Mouse (Mus musculus) small intestine, adult 2 months (tissue): ENCODE results near the gene Rbm15. TPM values are rescaled to one million over a fixed set of nuclear protein-coding genes. Genes with fewer than 3 reads are reported as not detected.

Source experiments
- H3K27ac ChIP-seq: fragments of 200-500 bp; 2 replicates; pipeline ENCODE4 v1.5.1; 2012; ENCODE audit warnings: low read depth, low read length, control low read depth, inconsistent platforms; ENCODE audit not compliant: insufficient read depth
- H3K27me3 ChIP-seq: fragments of 200-500 bp; 2 replicates; pipeline ENCODE4 v1.6.1; 2012; ENCODE audit warnings: mild to moderate bottlenecking, moderate library complexity, low read length, inconsistent platforms; ENCODE audit not compliant: control insufficient read depth, insufficient read depth
- H3K36me3 ChIP-seq: fragments of 200-500 bp; 2 replicates; pipeline ENCODE4 v1.6.1; 2012; ENCODE audit warnings: mild to moderate bottlenecking, low read length, control low read depth, inconsistent platforms; ENCODE audit not compliant: control insufficient read depth, insufficient read depth
- H3K4me1 ChIP-seq: fragments of 200-500 bp; 2 replicates; pipeline ENCODE4 v1.6.1; 2012; ENCODE audit warnings: low read length, inconsistent platforms, mixed read lengths; ENCODE audit not compliant: control insufficient read depth, insufficient read depth, insufficient read length
- H3K4me3 ChIP-seq: fragments of 200-500 bp; 2 replicates; pipeline ENCODE4 v1.5.1; 2012; ENCODE audit warnings: low read depth, mild to moderate bottlenecking, control low read depth, inconsistent platforms, low read length, moderate library complexity
- CTCF ChIP-seq: fragments of 200-500 bp; IDR thresholded peaks from 2 replicates; pipeline ENCODE4 v1.5.1; 2012; ENCODE audit warnings: low read depth, mild to moderate bottlenecking, control low read depth, inconsistent platforms, low read length, moderate library complexity, mixed read lengths; ENCODE audit not compliant: insufficient replicate concordance, insufficient read length; ENCODE audit errors: extremely low read depth
- POLR2A ChIP-seq: fragments of 200-500 bp; IDR thresholded peaks from 2 replicates; pipeline ENCODE4 v1.6.1; 2012; ENCODE audit warnings: low read depth, mild to moderate bottlenecking, control low read depth, inconsistent platforms, low read length, moderate library complexity
- WGBS: fragments of 180-500 bp; shearing (Covaris S2); methylation state at CpG from one replicate; pipeline ENCODE4 v1.1.7; 2018; 5-methylcytosine and 5-hydroxymethylcytosine counted together
- polyA plus RNA-seq: library from polyadenylated mRNA; depleted of rRNA; stranded (reverse); fragments of >200 nt; gene quantifications from 2 replicates; pipeline ENCODE4 v1.2.3, GENCODE M21; 2012

Gene Rbm15
- polyA plus RNA-seq, 1 experiment = 5.6 TPM

DNA sequence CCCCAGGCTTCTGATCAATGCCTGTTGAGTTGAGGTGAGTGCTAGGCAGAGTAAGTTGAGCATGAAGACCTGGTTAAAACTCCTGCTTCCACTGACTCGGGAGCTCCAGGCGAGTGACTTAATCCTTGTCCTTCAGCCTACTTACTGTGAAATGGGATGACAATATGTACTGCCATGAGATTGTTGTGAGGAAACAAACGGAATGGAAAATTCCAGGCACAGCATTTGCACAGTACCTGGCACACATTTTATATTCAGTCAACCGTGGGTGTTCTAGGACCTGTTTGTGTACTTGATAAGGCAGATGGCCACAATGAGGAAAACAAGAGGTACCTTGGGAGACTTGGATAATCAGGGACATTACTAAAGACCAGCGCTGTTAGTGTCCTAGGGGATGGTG, 29.9 kb upstream of the Rbm15 start:
- TF ChIP-seq POLR2A (no peak), CTCF (no peak)
- H3K36me3 ChIP-seq = no peaks in the 10 kb centered on the region
- H3K27ac ChIP-seq = no peak overlapping the region
- 75% methylated on average over 5 of the region's 5 CpGs for WGBS
- no peaks in the 10 kb centered on the region for H3K27me3 ChIP-seq
- no peak overlapping the region for H3K4me3 ChIP-seq
- H3K4me1 ChIP-seq = no peaks in the 10 kb centered on the region

DNA sequence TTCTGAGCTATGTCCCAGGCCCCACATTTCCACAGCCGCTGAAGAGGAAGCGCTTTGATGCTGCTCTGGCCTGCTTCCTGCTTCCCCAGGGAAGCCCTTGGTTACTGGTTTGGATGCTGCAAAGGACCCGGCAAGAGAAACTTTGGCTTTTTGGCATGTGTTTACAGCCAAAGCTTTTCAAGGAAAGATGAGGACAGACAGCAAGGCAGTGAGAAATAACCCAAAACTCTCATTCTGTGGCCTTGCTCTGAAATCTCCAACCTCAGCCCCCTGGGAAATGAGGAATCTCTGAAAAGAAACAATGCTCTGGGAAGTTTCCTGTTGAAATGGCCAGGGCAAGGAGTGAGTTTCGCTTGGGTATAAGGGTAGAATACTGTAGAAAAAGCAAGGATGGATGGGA, 26.9 kb upstream of the Rbm15 start:
- H3K36me3 ChIP-seq = no peaks in the 10 kb centered on the region
- 77% methylated on average over 4 of the region's 4 CpGs for WGBS
- H3K4me1 ChIP-seq = no peaks in the 10 kb centered on the region; the same call in 1 of the 2 replicates
- H3K27me3 ChIP-seq = no peaks in the 10 kb centered on the region
- no peak overlapping the region for H3K4me3 ChIP-seq
- no peak for TF ChIP-seq CTCF
- no peak for TF ChIP-seq POLR2A
- no peak overlapping the region for H3K27ac ChIP-seq

DNA sequence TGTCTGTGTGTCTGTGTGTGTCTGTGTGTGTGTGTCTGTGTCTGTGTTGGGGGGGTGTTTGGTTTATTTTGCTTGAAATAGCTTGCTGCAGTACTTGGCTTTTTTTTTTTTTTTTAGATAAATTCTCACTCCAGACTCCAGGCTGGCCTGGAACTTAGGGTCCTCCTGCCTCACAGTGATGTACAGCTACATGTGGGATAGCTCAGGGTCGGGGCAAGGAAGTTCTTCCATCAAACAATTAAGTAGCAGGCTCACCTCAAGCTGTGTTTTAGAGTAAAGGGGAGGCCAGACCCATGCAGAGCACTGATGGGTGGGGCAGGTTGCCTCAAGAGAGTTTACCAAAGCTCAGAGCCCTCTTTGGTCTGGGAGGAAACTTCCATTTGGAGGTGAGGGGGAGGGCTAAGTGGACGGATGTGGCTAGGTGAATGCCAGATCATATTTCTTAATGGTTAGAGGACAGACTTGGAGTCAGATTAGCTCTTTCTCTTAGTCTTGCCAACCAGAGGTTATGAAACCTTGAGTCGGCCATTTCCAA, 24.3 kb upstream of the Rbm15 start:
- Histone ChIP-seq H3K27me3 (no peaks in the 10 kb centered on the region), H3K27ac (no peak overlapping the region), H3K4me3 (no peak overlapping the region), H3K4me1 (peaks cover 2% of the 10 kb centered on the region; the same call in 1 of the 2 replicates), H3K36me3 (no peaks in the 10 kb centered on the region)
- 69% methylated on average over 3 of the region's 3 CpGs for WGBS
- TF ChIP-seq CTCF = no peak
- TF ChIP-seq POLR2A = no peak

GRCm38 (mm10) chr3:107356964-107357441, 23.5 kb upstream of the Rbm15 start:
- Histone ChIP-seq H3K27me3 (no peaks in the 10 kb centered on the region), H3K4me1 (peaks cover 2% of the 10 kb centered on the region; the same call in 1 of the 2 replicates), H3K4me3 (peak overlapping the region; percentile 16; the same call in 1 of the 2 replicates), H3K36me3 (no peaks in the 10 kb centered on the region), H3K27ac (no peak overlapping the region)
- TF ChIP-seq POLR2A = no peak
- TF ChIP-seq CTCF = peak; percentile 80
- WGBS = 4% methylated on average over 11 of the region's 11 CpGs

GRCm38 (mm10) chr3:107355618-107356260, 22.3 kb upstream of the Rbm15 start:
- Histone ChIP-seq H3K4me3 (no peak overlapping the region), H3K36me3 (no peaks in the 10 kb centered on the region), H3K27me3 (no peaks in the 10 kb centered on the region), H3K4me1 (peaks cover 2% of the 10 kb centered on the region; the same call in 1 of the 2 replicates), H3K27ac (no peak overlapping the region)
- no peak for TF ChIP-seq CTCF
- no peak for TF ChIP-seq POLR2A
- WGBS = 80% methylated on average over 5 of the region's 6 CpGs

DNA sequence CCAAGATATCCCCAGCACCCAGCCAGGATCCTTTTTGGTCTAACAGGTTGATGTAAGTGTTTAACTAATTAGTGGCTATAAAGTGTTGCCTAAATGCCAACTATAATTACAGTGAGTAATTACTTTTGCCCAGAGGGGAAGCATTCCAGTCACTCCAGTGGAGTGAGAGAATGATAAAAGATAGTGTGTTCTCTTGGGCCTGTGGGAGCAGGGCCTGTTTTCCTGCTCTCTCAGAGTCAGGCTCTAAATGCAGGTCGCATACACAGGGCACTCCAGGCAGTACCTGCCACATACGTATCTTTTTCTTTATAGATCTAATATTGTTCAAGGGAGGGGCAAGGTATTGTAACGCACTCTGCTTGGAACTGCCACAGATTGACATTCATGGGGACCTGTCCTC, 18.2 kb upstream of the Rbm15 start:
- Histone ChIP-seq H3K4me1 (peaks cover 2% of the 10 kb centered on the region; the same call in 1 of the 2 replicates), H3K27ac (no peak overlapping the region), H3K36me3 (no peaks in the 10 kb centered on the region), H3K27me3 (no peaks in the 10 kb centered on the region), H3K4me3 (no peak overlapping the region)
- no peak for TF ChIP-seq CTCF
- TF ChIP-seq POLR2A = no peak
- 38% methylated on average over 3 of the region's 3 CpGs for WGBS

- Histone ChIP-seq H3K4me1 (no peaks in the 10 kb centered on the region), H3K4me3 (no peak overlapping the region), H3K36me3 (no peaks in the 10 kb centered on the region), H3K27ac (no peak overlapping the region), H3K27me3 (no peaks in the 10 kb centered on the region; the same call in 1 of the 2 replicates)
- 33% methylated on average over 3 of the region's 3 CpGs for WGBS
- TF ChIP-seq POLR2A (no peak), CTCF (no peak)
Observed at GRCm38 (mm10) chr3:107349006-107349405, 15.5 kb upstream of the Rbm15 start.
